Mouse (Mus musculus) large intestine, adult 2 months (tissue): ENCODE results near the gene Hcn1. TPM values are rescaled to one million over a fixed set of nuclear protein-coding genes. Genes with fewer than 3 reads are reported as not detected.
"Not testable (repeated sequence)": the region's sequence is repeated elsewhere in the genome, so short reads cannot be mapped to it uniquely, and the experiment has no call there.

Source experiments
- DNase-seq: peaks from one replicate; pipeline ENCODE4 v3.0.0-alpha.2; 2012; ENCODE audit warnings: low read depth, low spot score
- WGBS: fragments of 180-500 bp; shearing (Covaris S2); methylation state at CpG from one replicate; pipeline ENCODE4 v1.1.7; 2018; 5-methylcytosine and 5-hydroxymethylcytosine counted together
- polyA plus RNA-seq: library from polyadenylated mRNA; depleted of rRNA; stranded (reverse); fragments of >200 nt; gene quantifications from 2 replicates; pipeline ENCODE4 v1.2.3, GENCODE M21; 2012

Hcn1 gene
- polyA plus RNA-seq, 1 experiment, result 0.04 TPM

- DNase-seq, result no peak
- 72% methylated on average over 2 of the region's 2 CpGs for WGBS
Measured at GRCm38 (mm10) chr13:117984339-117984738, 382.2 kb downstream of the Hcn1 start.

GRCm38 (mm10) chr13:117999767-118000488 lies 397.8 kb downstream of the Hcn1 start:
- no peak for DNase-seq

GRCm38 (mm10) chr13:118000538-118000937 lies 398.4 kb downstream of the Hcn1 start:
- 70% methylated on average over 2 of the region's 2 CpGs for WGBS
- no peak for DNase-seq

More at GRCm38 (mm10) chr13:117999767-118000488, 397.8 kb downstream of the Hcn1 start:
- 51% methylated on average over 2 of the region's 2 CpGs for WGBS

- 73% methylated on average over 1 of the region's 1 CpGs for WGBS
- no peak for DNase-seq
Measured at GRCm38 (mm10) chr13:118021176-118021575, 419.1 kb downstream of the Hcn1 start.

- not testable (repeated sequence) for DNase-seq
Measured at GRCm38 (mm10) chr13:118022891-118023290, 420.8 kb downstream of the Hcn1 start.

GRCm38 (mm10) chr13:118023381-118023780 lies 421.3 kb downstream of the Hcn1 start:
- DNase-seq, result no peak
- WGBS, result 76% methylated on average over 5 of the region's 5 CpGs

- no peak for DNase-seq
- 82% methylated on average over 2 of the region's 2 CpGs for WGBS
Measured at GRCm38 (mm10) chr13:118026510-118026909, 424.4 kb downstream of the Hcn1 start.

- 36% methylated on average over 3 of the region's 3 CpGs for WGBS
- no peak for DNase-seq
Measured at GRCm38 (mm10) chr13:118027868-118028267, 425.7 kb downstream of the Hcn1 start.

- DNase-seq, result no peak
- WGBS, result 63% methylated on average over 4 of the region's 4 CpGs
Measured at GRCm38 (mm10) chr13:118028662-118029061, 426.5 kb downstream of the Hcn1 start.

GRCm38 (mm10) chr13:118029579-118029978 lies 427.5 kb downstream of the Hcn1 start:
- no peak for DNase-seq
- WGBS, result 56% methylated on average over 3 of the region's 3 CpGs

- DNase-seq, result no peak
- 70% methylated on average over 5 of the region's 5 CpGs for WGBS
Measured at GRCm38 (mm10) chr13:118035598-118035997, 433.5 kb downstream of the Hcn1 start.
